Mouse (Mus musculus): ENCODE measurements at regions not wholly inside any gene's neighbourhood (a gene's known extent, or its start where the extent isn't known, plus 50 kb on each side); places are given as distances from the start of the nearest gene placed in this dataset.

DNA sequence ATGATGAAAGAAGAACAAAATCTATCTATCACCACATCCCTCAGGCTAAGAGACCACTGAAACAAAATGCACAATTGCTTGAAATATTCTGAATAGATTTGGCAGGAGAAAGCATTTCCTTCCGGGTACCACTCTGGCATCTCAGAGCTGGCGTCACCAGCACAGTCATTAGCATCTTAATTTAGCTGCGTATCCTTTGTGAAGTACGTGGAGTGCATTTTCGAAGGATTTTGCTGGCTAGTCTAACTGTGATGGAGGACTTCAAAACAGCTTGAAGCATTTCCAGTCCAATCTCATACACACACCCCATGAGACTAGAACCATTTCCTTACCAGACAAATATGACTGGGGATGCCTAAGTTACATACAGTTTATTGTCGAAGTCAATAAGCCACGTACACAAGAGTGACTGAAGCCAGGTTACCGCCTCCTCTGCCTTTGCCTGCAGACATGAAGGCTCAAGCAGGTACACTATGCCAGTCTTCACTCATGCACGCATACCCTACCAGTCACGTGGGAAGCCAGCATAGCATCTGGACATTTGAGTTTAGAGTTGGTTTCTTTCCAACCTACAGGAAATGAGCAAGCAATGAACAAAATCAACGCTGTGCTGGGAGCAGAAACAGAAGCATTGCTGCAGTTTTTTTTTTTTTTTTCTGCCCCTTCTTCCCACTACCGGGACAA lies 208.7 kb upstream of the Aco1 start:
- TF ChIP-seq MEF2A (IDR thresholded peaks at IDR 0.05; ENCODE audit: borderline replicate concordance, low read depth, low read length): no peak
- TF ChIP-seq CTCF (conservative IDR thresholded peaks at IDR 0.05 in 1 of 2, IDR thresholded peaks at IDR 0.05 in 1 of 2; ENCODE audit: low read depth in 2 of 2, low read length in 2 of 2): no peak
- TF ChIP-seq POLR2A (IDR thresholded peaks at IDR 0.05; ENCODE audit: low read depth, low read length): no peak
- TF ChIP-seq TCF12 (IDR thresholded peaks at IDR 0.05; ENCODE audit: low read depth, low read length): no peak
- TF ChIP-seq UBTF (IDR thresholded peaks at IDR 0.05; ENCODE audit: low read depth, low read length): no peak
